Mouse (Mus musculus) ovary, postnatal 10 days (tissue): ENCODE results near the gene Acadl.

ENCODE experiments used
- DNase-seq: peaks from one replicate; pipeline ENCODE4 v3.0.0; 2022; ENCODE audit warnings: low spot score

Acadl gene

GRCm38 (mm10) chr1:66839135-66839534 lies 23.9 kb downstream of the Acadl start:
- DNase-seq, result no peak

DNA sequence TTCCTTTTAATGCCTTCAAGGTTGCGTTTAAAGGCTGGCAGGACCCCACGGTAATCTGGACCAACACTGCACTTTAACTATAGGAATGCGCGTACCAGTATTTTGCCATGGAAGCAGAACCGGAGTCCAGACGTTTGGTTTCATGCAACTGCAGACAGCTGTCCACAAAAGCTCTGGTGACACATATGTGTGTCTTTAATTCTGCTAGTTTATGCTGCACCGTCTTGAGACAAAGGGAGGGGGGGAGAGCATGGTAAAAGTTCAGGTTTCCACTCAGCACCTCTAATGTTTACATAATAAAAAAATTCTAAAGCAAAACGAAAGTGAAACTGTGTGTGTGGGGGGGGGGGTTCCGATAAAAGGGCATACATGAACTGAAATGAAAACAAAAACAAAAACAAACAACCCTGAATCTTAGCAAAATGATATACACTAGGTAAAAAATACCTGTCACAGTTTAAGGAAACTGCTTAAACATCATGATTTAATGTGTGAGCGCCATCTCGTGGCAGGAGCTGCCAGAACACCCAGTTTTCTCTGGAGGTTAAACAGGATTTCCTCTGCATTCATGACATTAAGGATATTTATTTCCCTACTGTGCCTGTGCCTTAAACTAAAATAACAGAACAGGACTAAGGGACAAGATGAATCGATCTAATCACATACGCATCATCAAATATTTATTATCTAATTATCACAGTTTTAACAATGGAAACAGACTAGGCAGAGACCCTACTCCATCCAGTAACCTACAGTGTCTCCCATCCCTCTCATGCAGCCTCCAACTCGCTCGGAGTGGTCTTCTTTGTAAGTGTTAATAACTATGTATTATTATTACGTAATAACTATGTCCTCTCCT lies 24.7 kb downstream of the Acadl start:
- peak; percentile 46 for DNase-seq

DNA sequence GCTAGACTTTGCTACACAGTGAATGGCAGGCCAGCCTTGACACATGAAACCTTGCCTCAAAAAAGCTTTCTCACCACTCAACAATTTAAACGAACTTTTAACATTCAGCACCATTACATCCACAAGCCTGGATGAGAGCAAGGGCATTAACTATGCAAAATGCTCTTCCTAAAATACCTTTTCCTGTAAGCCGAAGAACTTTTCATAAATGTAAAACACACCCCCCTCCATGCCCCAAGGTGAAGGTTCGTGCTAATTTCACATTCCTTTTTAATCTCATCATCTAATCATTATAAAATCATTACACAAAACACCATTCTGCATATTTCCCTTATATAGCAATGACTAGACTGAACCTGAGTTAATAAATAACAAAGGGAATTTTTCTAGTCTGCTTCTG lies 25.9 kb downstream of the Acadl start:
- no peak for DNase-seq

DNA sequence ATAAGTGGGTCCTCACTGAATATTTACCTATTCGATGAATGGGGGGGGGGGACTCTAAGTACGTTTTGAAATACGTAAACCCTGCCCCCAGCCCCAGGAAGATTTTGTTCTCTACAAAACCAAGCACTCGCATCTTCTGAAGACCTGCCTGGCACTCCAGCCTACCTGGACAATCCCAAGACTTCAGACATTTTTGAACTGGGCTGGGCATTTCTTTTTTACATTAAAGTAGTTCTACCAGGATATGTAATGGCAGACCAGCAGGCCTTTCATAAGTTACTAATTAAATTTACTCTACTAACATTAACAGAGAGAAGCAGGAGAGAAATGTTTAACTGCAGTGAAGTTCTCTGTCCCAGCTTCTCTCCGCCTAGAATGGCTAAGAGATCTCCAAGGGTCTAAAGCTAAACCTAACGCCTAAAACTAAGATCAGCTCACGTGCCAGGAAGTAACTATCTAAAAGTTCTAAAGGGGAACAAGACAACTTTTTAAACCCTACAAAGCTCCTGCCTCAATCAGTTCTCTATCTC lies 30.4 kb downstream of the Acadl start:
- DNase-seq, result no peak

DNA sequence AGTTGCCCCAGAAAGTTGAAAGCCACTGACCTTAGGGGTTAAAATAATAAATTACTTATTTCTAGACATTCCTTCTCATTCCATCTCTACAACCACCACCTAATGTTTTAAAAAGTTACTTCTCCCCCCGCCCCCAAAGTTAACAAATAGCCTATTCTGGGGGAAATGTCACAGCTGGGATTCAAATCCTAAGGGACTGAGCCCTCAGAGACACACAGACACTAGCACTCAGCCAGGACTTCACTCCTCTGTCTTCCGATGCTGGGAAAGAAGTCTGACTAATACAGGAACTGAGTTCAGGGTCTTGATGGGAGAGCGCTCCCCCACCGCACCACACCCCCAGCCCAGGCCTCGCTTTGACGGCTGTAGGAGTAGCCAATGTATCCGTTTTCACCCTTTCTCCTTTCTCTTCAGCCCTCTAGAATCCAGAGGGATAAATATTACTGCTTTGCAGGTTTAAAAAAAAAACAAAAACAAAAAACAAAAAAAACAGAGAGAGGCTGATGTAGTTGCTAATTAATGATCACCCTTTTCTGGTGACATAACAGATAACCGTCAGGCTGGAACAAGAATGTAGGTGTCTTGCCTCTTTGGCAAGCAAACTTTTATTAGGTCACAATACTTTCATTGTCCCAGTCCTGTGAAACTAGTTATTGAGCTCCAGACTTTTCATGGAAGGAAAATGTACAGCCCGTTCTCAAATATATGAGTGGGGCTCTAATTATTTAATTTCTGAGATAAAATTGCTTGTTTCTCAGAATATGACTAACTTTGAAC lies 31.1 kb downstream of the Acadl start:
- DNase-seq, result no peak

GRCm38 (mm10) chr1:66829400-66830080 lies 33.5 kb downstream of the Acadl start:
- DNase-seq, result no peak

GRCm38 (mm10) chr1:66821966-66822365 lies 41.1 kb downstream of the Acadl start:
- DNase-seq, result no peak

DNA sequence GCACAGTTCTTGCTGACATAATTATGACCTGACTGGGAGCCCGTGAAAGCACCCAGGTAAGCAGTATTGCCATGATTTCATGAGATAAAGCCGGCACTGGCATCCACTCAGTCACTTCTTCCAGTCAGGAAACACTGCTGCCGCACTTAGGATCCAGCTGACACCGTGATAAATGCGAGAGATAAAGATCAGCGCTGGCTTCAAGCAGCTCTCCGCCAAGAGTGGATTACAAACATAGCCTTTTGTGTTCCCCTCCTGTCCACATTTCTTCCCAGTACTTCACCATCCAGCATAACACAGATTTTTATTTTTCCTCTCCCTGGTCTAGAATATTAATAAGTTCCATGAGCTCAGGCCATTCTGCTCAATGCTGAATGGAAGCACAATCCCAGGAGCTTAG lies 42.8 kb downstream of the Acadl start:
- no peak for DNase-seq

DNA sequence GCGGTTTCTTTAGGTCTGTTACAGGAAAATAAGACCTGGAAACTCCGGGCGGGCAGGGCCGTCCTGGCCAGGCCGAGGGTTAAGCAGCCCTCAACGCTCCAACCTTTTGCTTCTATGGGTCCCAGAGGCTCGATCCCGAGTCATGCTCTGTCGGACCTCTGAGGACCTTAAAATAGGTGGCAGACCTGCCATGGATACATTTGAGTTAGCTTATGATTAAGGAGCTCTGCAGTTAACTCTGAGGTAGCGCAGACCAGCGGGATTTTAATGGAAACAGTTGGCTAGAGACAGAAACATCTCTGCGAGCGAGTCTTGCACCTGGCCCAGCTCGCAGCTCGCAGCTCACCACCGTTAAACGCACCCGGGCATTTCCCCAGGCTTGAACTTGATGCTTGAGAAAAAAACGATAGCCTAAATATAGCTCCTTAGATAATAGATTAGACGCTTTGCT lies 45.2 kb downstream of the Acadl start:
- no peak for DNase-seq

DNA sequence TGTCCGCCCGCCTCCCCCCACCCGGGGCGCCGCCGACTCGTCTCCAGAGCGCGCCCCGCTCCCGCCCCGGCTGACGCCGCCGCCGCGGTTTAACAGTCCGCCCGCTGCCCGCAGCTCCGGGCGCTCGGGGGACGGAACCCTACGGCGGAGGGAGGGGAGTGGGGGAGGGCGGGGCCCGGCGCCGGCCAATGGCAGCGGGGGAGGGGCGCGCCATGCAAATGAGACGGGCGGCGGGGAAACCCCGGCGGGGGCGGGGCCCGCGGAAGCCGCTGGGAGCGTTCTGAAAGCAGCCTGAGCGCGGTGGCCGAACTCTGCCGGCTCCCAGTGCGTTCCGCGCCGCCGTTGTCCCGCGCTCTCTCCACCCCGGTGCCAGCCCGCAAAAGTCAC lies 45.6 kb downstream of the Acadl start, which contains the start of gene Kansl1l:
Gene Kansl1l (minus strand): TSS at position 110 of the 387 bp plus-strand sequence.
- peak; percentile 84 for DNase-seq

GRCm38 (mm10) chr1:66816837-66817452 lies 46.1 kb downstream of the Acadl start:
- DNase-seq, result peak; percentile 99

GRCm38 (mm10) chr1:66815941-66816777 lies 46.9 kb downstream of the Acadl start:
- peak; percentile 38 for DNase-seq

DNA sequence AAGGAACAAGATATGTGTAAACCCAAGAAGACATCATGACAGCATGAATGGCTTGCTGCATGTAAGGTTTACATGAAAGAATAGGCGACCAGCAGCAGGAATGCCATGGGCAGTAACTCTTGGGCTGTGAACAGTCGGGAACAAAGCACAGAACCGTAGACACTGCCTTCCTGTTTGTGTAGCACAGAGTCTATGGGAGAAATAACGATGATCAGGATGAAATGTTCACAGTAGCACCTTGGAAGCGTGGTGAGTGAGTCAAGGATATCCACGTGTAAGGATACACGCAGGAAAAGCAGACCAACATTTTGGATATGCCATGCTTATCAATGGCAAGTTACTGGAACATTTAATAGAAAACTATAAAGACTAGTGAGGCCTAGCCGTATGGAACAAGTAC lies 48.3 kb downstream of the Acadl start:
- no peak for DNase-seq

GRCm38 (mm10) chr1:66813191-66813590 lies 49.9 kb downstream of the Acadl start:
- no peak for DNase-seq

- no peak for DNase-seq
Measured at GRCm38 (mm10) chr1:66806821-66807220, 56.3 kb downstream of the Acadl start.

- no peak for DNase-seq
Measured at GRCm38 (mm10) chr1:66805408-66805807, 57.7 kb downstream of the Acadl start.

DNA sequence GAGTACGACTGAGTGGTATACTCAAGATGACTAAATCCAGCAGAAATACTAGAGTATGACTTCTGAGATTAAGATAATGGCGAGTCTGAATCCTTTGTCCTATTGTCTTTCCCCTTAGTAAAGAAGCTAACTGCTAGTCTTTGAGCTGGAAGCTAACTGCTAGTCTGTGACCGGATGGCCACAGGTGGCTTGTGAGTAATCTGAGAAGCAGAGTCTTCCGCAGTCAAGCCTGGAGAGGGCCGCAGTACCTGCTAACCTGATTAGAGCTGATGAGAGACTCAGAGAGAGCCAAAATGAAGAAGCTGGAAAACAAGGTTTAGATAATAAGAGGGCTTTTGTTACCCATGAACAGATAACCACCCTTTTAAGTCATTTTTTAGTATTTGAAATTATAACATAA lies 58.4 kb downstream of the Acadl start:
- no peak for DNase-seq

GRCm38 (mm10) chr1:66797962-66798361 lies 65.1 kb downstream of the Acadl start:
- DNase-seq, result no peak

- DNase-seq, result no peak
Measured at GRCm38 (mm10) chr1:66792838-66793466, 70.1 kb downstream of the Acadl start.

DNA sequence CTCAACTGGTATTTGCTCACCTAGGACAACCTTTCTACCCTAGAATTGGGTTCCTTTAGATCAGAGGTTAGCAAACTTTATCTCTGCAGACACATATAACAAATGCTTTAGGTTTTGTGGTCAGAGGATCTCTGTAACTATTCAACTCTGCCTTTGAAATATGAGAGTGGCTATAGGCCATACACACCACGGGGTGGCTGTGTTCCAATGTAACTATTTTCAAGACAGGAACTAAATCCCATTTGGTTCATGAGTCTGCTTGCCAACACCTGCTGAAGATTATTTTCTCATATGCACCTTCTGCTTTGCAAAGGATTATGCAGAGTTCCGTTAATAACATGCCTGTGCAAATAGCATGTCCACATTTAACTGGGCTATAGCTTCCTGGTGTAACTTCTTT lies 80.8 kb downstream of the Acadl start:
- no peak for DNase-seq
